Mouse (Mus musculus) forebrain, embryonic 12.5 days (tissue): ENCODE data around the gene Tifa. TPM values are rescaled to one million over a fixed set of nuclear protein-coding genes. Genes with fewer than 3 reads are reported as not detected.

Experiments used
- ATAC-seq: fragments of 200-750 bp; cut with Nextera tagmentation; 2 replicates; pipeline ENCODE4 v1.8.0; 2017; ENCODE audit warnings: moderate TSS enrichment; ENCODE audit not compliant: low FRiP score
- H3K27ac ChIP-seq: fragments of 300-500 bp; sonication (generic); 2 replicates; pipeline ENCODE4 v1.5.1; 2016; ENCODE audit warnings: mild to moderate bottlenecking
- H3K27me3 ChIP-seq: fragments of 300-500 bp; sonication (generic); 2 replicates; pipeline ENCODE4 v1.6.1; 2016; ENCODE audit warnings: mild to moderate bottlenecking
- H3K36me3 ChIP-seq: fragments of 300-500 bp; sonication (generic); replicated peaks from 2 replicates; pipeline ENCODE4 v1.6.1; 2016; ENCODE audit warnings: mild to moderate bottlenecking
- H3K4me1 ChIP-seq: fragments of 300-500 bp; sonication (generic); 2 replicates; pipeline ENCODE4 v1.6.1; 2016
- H3K4me2 ChIP-seq: fragments of 300-500 bp; sonication (generic); 2 replicates; pipeline ENCODE4 v1.6.1; 2016; ENCODE audit warnings: mild to moderate bottlenecking, moderate library complexity
- H3K4me3 ChIP-seq: fragments of 300-500 bp; sonication (generic); replicated peaks from 2 replicates; pipeline ENCODE4 v1.5.1; 2016; ENCODE audit warnings: mild to moderate bottlenecking
- H3K9ac ChIP-seq: fragments of 300-500 bp; sonication (generic); 2 replicates; pipeline ENCODE4 v1.6.1; 2016; ENCODE audit warnings: mild to moderate bottlenecking
- H3K9me3 ChIP-seq: fragments of 300-500 bp; sonication (generic); 2 replicates; pipeline ENCODE4 v1.6.1; 2016
- WGBS: fragments of 180-500 bp; shearing (Covaris S2); methylation state at CpG from one replicate; pipeline ENCODE4 v1.1.7; 2016; 5-methylcytosine and 5-hydroxymethylcytosine counted together
- polyA plus RNA-seq: library from polyadenylated mRNA; unstranded; fragments of >200 nt; fragmentation: Nextera tagmentation; extraction: Ambion mirVana; gene quantifications from 2 replicates; pipeline ENCODE4 v1.2.1, GENCODE M21; 2016

Gene Tifa
- 3.8 and 4.2 TPM in 2 replicates for polyA plus RNA-seq

- no peak within 1 kb of the TSS for H3K27ac ChIP-seq
Observed at GRCm38 (mm10) chr3:127789500-127790191, at the start of gene Tifa. Gene Tifa, plus strand, starts transcription at chr3:127789805.

GRCm38 (mm10) chr3:127741473-127741872 lies 48.1 kb upstream of the Tifa start:
- H3K4me1 ChIP-seq = peaks cover 28% of the 10 kb centered on the region
- no peak overlapping the region for H3K4me3 ChIP-seq
- H3K9me3 ChIP-seq = 0 out of 2 replicates have a peak, but pooled peaks cover 4% of the 10 kb centered on the region
- no peak overlapping the region for H3K4me2 ChIP-seq
- no peaks in the 10 kb centered on the region for H3K36me3 ChIP-seq
- H3K9ac ChIP-seq = no peak overlapping the region
- peaks cover 46% of the 10 kb centered on the region for H3K27me3 ChIP-seq
- no peak for ATAC-seq
- H3K27ac ChIP-seq = no peak overlapping the region
- 96% methylated on average over 3 of the region's 3 CpGs for WGBS

More at GRCm38 (mm10) chr3:127789500-127790191, at the start of gene Tifa:
- no peaks in the 10 kb centered on the region for H3K36me3 ChIP-seq
- WGBS = 2% methylated on average over 44 of the region's 44 CpGs
- H3K4me1 ChIP-seq = peaks cover 21% of the 10 kb centered on the region
- no peaks in the 10 kb centered on the region for H3K9me3 ChIP-seq
- H3K9ac ChIP-seq = peak within 1 kb of the TSS; percentile 63
- H3K27me3 ChIP-seq = peaks cover 54% of the 10 kb centered on the region
- peak within 1 kb of the TSS; percentile 95 for H3K4me2 ChIP-seq
- ATAC-seq = peak; percentile 62
- peak within 1 kb of the TSS; percentile 57 for H3K4me3 ChIP-seq

GRCm38 (mm10) chr3:127743614-127744365 lies 45.8 kb upstream of the Tifa start:
- no peak for ATAC-seq
- Histone ChIP-seq H3K9me3 (0 out of 2 replicates have a peak, but pooled peaks cover 4% of the 10 kb centered on the region), H3K27me3 (peaks cover 57% of the 10 kb centered on the region), H3K27ac (0 out of 2 replicates have a peak overlapping the region, but pooled peaks have one; percentile 13), H3K4me1 (peaks cover 46% of the 10 kb centered on the region), H3K4me3 (no peak overlapping the region), H3K9ac (no peak overlapping the region), H3K4me2 (no peak overlapping the region), H3K36me3 (no peaks in the 10 kb centered on the region)
- 64% methylated on average over 14 of the region's 14 CpGs for WGBS

- peaks cover 57% of the 10 kb centered on the region for H3K27me3 ChIP-seq
- WGBS = 23% methylated on average over 6 of the region's 6 CpGs
- H3K9ac ChIP-seq = no peak overlapping the region; the same call in 1 of the 2 replicates
- H3K27ac ChIP-seq = peak overlapping the region; percentile 89
- ATAC-seq = no peak
- H3K4me3 ChIP-seq = no peak overlapping the region
- peak overlapping the region; percentile 10; the same call in 1 of the 2 replicates for H3K4me2 ChIP-seq
- H3K4me1 ChIP-seq = peaks cover 62% of the 10 kb centered on the region
- H3K9me3 ChIP-seq = 0 out of 2 replicates have a peak, but pooled peaks cover 4% of the 10 kb centered on the region
- no peaks in the 10 kb centered on the region for H3K36me3 ChIP-seq
Observed at GRCm38 (mm10) chr3:127745504-127745903, 44.1 kb upstream of the Tifa start.

GRCm38 (mm10) chr3:127745911-127746640 lies 43.5 kb upstream of the Tifa start:
- Histone ChIP-seq H3K9ac (no peak overlapping the region; the same call in 1 of the 2 replicates), H3K27me3 (peaks cover 55% of the 10 kb centered on the region), H3K4me3 (no peak overlapping the region), H3K4me1 (peaks cover 67% of the 10 kb centered on the region), H3K4me2 (peak overlapping the region; percentile 10), H3K36me3 (no peaks in the 10 kb centered on the region), H3K27ac (peak overlapping the region; percentile 89), H3K9me3 (0 out of 2 replicates have a peak, but pooled peaks cover 4% of the 10 kb centered on the region)
- 8% methylated on average over 16 of the region's 16 CpGs for WGBS
- peak; percentile 59 for ATAC-seq

- ATAC-seq = no peak
- no peak overlapping the region for H3K9ac ChIP-seq
- no peaks in the 10 kb centered on the region for H3K36me3 ChIP-seq
- peak overlapping the region; percentile 51; the same call in 1 of the 2 replicates for H3K4me2 ChIP-seq
- H3K27ac ChIP-seq = peak overlapping the region; percentile 92
- WGBS = 32% methylated on average over 4 of the region's 4 CpGs
- H3K27me3 ChIP-seq = peaks cover 66% of the 10 kb centered on the region
- H3K4me1 ChIP-seq = peaks cover 68% of the 10 kb centered on the region
- no peak overlapping the region for H3K4me3 ChIP-seq
- no peaks in the 10 kb centered on the region for H3K9me3 ChIP-seq
Observed at GRCm38 (mm10) chr3:127748644-127749043, 41.0 kb upstream of the Tifa start.

GRCm38 (mm10) chr3:127749266-127749665 lies 40.3 kb upstream of the Tifa start:
- Histone ChIP-seq H3K27ac (peak overlapping the region; percentile 92), H3K27me3 (peaks cover 66% of the 10 kb centered on the region), H3K9ac (peak overlapping the region; percentile 29; the same call in 1 of the 2 replicates), H3K36me3 (no peaks in the 10 kb centered on the region), H3K4me2 (peak overlapping the region; percentile 51), H3K9me3 (no peaks in the 10 kb centered on the region), H3K4me1 (peaks cover 63% of the 10 kb centered on the region), H3K4me3 (peak overlapping the region; percentile 18)
- ATAC-seq = peak; percentile 62
- 5% methylated on average over 9 of the region's 9 CpGs for WGBS

GRCm38 (mm10) chr3:127749981-127750562 lies 39.5 kb upstream of the Tifa start:
- H3K4me3 ChIP-seq = no peak overlapping the region; the same call in 1 of the 2 replicates
- H3K9ac ChIP-seq = no peak overlapping the region
- H3K27me3 ChIP-seq = peaks cover 68% of the 10 kb centered on the region
- H3K27ac ChIP-seq = peak overlapping the region; percentile 92
- ATAC-seq = peak; percentile 81
- WGBS = under 1% methylated on average over 12 of the region's 12 CpGs
- peaks cover 56% of the 10 kb centered on the region for H3K4me1 ChIP-seq
- H3K9me3 ChIP-seq = no peaks in the 10 kb centered on the region
- peak overlapping the region; percentile 51 for H3K4me2 ChIP-seq
- no peaks in the 10 kb centered on the region for H3K36me3 ChIP-seq

- 81% methylated on average over 6 of the region's 6 CpGs for WGBS
- Histone ChIP-seq H3K4me1 (peaks cover 12% of the 10 kb centered on the region), H3K27me3 (peaks cover 85% of the 10 kb centered on the region), H3K9me3 (no peaks in the 10 kb centered on the region), H3K4me2 (no peak overlapping the region), H3K27ac (no peak overlapping the region), H3K4me3 (no peak overlapping the region), H3K36me3 (no peaks in the 10 kb centered on the region), H3K9ac (no peak overlapping the region)
- ATAC-seq = no peak
Observed at GRCm38 (mm10) chr3:127756458-127756857, 33.1 kb upstream of the Tifa start.

- Histone ChIP-seq H3K4me2 (no peak overlapping the region), H3K4me1 (peaks cover 12% of the 10 kb centered on the region), H3K4me3 (no peak overlapping the region), H3K36me3 (no peaks in the 10 kb centered on the region), H3K27ac (no peak overlapping the region), H3K9ac (no peak overlapping the region), H3K9me3 (no peaks in the 10 kb centered on the region), H3K27me3 (peaks cover 90% of the 10 kb centered on the region)
- ATAC-seq = no peak
Observed at GRCm38 (mm10) chr3:127757886-127758301, 31.7 kb upstream of the Tifa start.

- peak; percentile 54; the same call in 1 of the 2 replicates for ATAC-seq
- H3K27ac ChIP-seq = peak overlapping the region; percentile 65
- no peak overlapping the region for H3K9ac ChIP-seq
- H3K9me3 ChIP-seq = no peaks in the 10 kb centered on the region
- peaks cover 12% of the 10 kb centered on the region for H3K4me1 ChIP-seq
- no peak overlapping the region for H3K4me2 ChIP-seq
- H3K27me3 ChIP-seq = peaks cover 86% of the 10 kb centered on the region
- H3K36me3 ChIP-seq = no peaks in the 10 kb centered on the region
- H3K4me3 ChIP-seq = no peak overlapping the region
- WGBS = 51% methylated on average over 4 of the region's 4 CpGs
Observed at GRCm38 (mm10) chr3:127758806-127759205, 30.8 kb upstream of the Tifa start.
